Mouse (Mus musculus): ENCODE results near the gene Efhd1. TPM values are rescaled to one million over a fixed set of nuclear protein-coding genes. Genes with fewer than 3 reads are reported as not detected.

The Efhd1 gene
- polyA plus RNA-seq, 1 experiment from 2014 or later, result 1.7 TPM

GRCm38 (mm10) chr1:87243021-87243420 lies 21.1 kb upstream of the Efhd1 start:
- Histone ChIP-seq H3K4me1 (replicated peaks; ENCODE audit: control insufficient read depth, insufficient read depth, low read length) (no peaks in the 10 kb centered on the region), H3K27ac (no peak overlapping the region), H3K27me3 (ENCODE audit: control insufficient read depth, insufficient read depth, low read length) (no peaks in the 10 kb centered on the region), H3K4me3 (replicated peaks; ENCODE audit: low read length) (no peak overlapping the region), H3K9me3 (ENCODE audit: control insufficient read depth, low read length) (no peaks in the 10 kb centered on the region), H3K4me2 (replicated peaks) (no peak overlapping the region), H3K9ac (no peak overlapping the region), H3K36me3 (replicated peaks; ENCODE audit: control insufficient read depth, insufficient read depth) (peaks cover 17% of the 10 kb centered on the region)
- DNase-seq (ENCODE audit: low spot score) (no peak), ATAC-seq (ENCODE audit: low FRiP score) (no peak)
- 95% methylated on average over 8 of the region's 8 CpGs for WGBS

- Histone ChIP-seq H3K4me1 (replicated peaks; ENCODE audit: control insufficient read depth, insufficient read depth, low read length) (no peaks in the 10 kb centered on the region), H3K27me3 (ENCODE audit: control insufficient read depth, insufficient read depth, low read length) (no peaks in the 10 kb centered on the region), H3K27ac (no peak overlapping the region), H3K4me3 (replicated peaks; ENCODE audit: low read length) (no peak overlapping the region), H3K4me2 (replicated peaks) (no peak overlapping the region), H3K9ac (no peak overlapping the region), H3K36me3 (replicated peaks; ENCODE audit: control insufficient read depth, insufficient read depth) (no peaks in the 10 kb centered on the region), H3K9me3 (ENCODE audit: control insufficient read depth, low read length) (no peaks in the 10 kb centered on the region)
- ATAC-seq (ENCODE audit: low FRiP score) (no peak), DNase-seq (ENCODE audit: low spot score) (no peak)
- WGBS, result 50% methylated on average over 1 of the region's 1 CpGs
These were observed 18.7 kb upstream of the Efhd1 start for GRCm38 (mm10) chr1:87245430-87245829.

- ATAC-seq (ENCODE audit: low FRiP score) (peak; percentile 87), DNase-seq (ENCODE audit: low spot score) (peak; percentile 85)
- H3K4me3 ChIP-seq (replicated peaks; ENCODE audit: low read length), result no peak overlapping the region
- H3K9ac ChIP-seq, result no peak overlapping the region
- no peaks in the 10 kb centered on the region for H3K36me3 ChIP-seq (replicated peaks; ENCODE audit: control insufficient read depth, insufficient read depth)
- WGBS, result 27% methylated on average over 22 of the region's 22 CpGs
- no peaks in the 10 kb centered on the region for H3K27me3 ChIP-seq (ENCODE audit: control insufficient read depth, insufficient read depth, low read length)
- peak overlapping the region; percentile 31; the same call in 1 of the 2 replicates for H3K4me2 ChIP-seq (replicated peaks)
- H3K27ac ChIP-seq, result no peak overlapping the region
- no peaks in the 10 kb centered on the region for H3K4me1 ChIP-seq (replicated peaks; ENCODE audit: control insufficient read depth, insufficient read depth, low read length)
- H3K9me3 ChIP-seq (ENCODE audit: control insufficient read depth, low read length), result no peaks in the 10 kb centered on the region
These were observed 18.0 kb upstream of the Efhd1 start for GRCm38 (mm10) chr1:87245929-87246815.

- 58% methylated on average over 5 of the region's 5 CpGs for WGBS
- Histone ChIP-seq H3K4me3 (replicated peaks; ENCODE audit: low read length) (no peak overlapping the region), H3K36me3 (replicated peaks; ENCODE audit: control insufficient read depth, insufficient read depth) (no peaks in the 10 kb centered on the region), H3K27me3 (ENCODE audit: control insufficient read depth, insufficient read depth, low read length) (no peaks in the 10 kb centered on the region), H3K9ac (no peak overlapping the region), H3K4me1 (replicated peaks; ENCODE audit: control insufficient read depth, insufficient read depth, low read length) (no peaks in the 10 kb centered on the region), H3K27ac (no peak overlapping the region), H3K9me3 (ENCODE audit: control insufficient read depth, low read length) (no peaks in the 10 kb centered on the region), H3K4me2 (replicated peaks) (no peak overlapping the region)
- DNase-seq (ENCODE audit: low spot score) (no peak), ATAC-seq (ENCODE audit: low FRiP score) (no peak)
These were observed 12.0 kb upstream of the Efhd1 start for GRCm38 (mm10) chr1:87252040-87252609.

GRCm38 (mm10) chr1:87255173-87255572 lies 9.0 kb upstream of the Efhd1 start:
- no peak for DNase-seq (ENCODE audit: low spot score)
- H3K27ac ChIP-seq, result no peak overlapping the region
- H3K4me1 ChIP-seq (replicated peaks; ENCODE audit: control insufficient read depth, insufficient read depth, low read length), result no peaks in the 10 kb centered on the region
- ATAC-seq (ENCODE audit: low FRiP score), result no peak
- H3K4me2 ChIP-seq (replicated peaks), result no peak overlapping the region
- 71% methylated on average over 4 of the region's 4 CpGs for WGBS
- H3K36me3 ChIP-seq (replicated peaks; ENCODE audit: control insufficient read depth, insufficient read depth), result no peaks in the 10 kb centered on the region
- no peak overlapping the region for H3K9ac ChIP-seq
- 0 out of 2 replicates have a peak, but pooled peaks cover 3% of the 10 kb centered on the region for H3K27me3 ChIP-seq (ENCODE audit: control insufficient read depth, insufficient read depth, low read length)
- no peaks in the 10 kb centered on the region for H3K9me3 ChIP-seq (ENCODE audit: control insufficient read depth, low read length)
- H3K4me3 ChIP-seq (replicated peaks; ENCODE audit: low read length), result no peak overlapping the region

- no peak overlapping the region for H3K27ac ChIP-seq
- DNase-seq (ENCODE audit: low spot score) (no peak), ATAC-seq (ENCODE audit: low FRiP score) (no peak)
- H3K36me3 ChIP-seq (replicated peaks; ENCODE audit: control insufficient read depth, insufficient read depth), result no peaks in the 10 kb centered on the region
- no peak overlapping the region for H3K4me2 ChIP-seq (replicated peaks)
- H3K4me3 ChIP-seq (replicated peaks; ENCODE audit: low read length), result no peak overlapping the region
- WGBS, result 18% methylated on average over 11 of the region's 11 CpGs
- H3K9me3 ChIP-seq (ENCODE audit: control insufficient read depth, low read length), result no peaks in the 10 kb centered on the region
- H3K4me1 ChIP-seq (replicated peaks; ENCODE audit: control insufficient read depth, insufficient read depth, low read length), result no peaks in the 10 kb centered on the region
- no peak overlapping the region for H3K9ac ChIP-seq
- H3K27me3 ChIP-seq (ENCODE audit: control insufficient read depth, insufficient read depth, low read length), result peaks cover 17% of the 10 kb centered on the region
These were observed 6.5 kb upstream of the Efhd1 start for GRCm38 (mm10) chr1:87257691-87258090.

GRCm38 (mm10) chr1:87258484-87258883 lies 5.7 kb upstream of the Efhd1 start:
- no peak overlapping the region for H3K9ac ChIP-seq
- no peak for ATAC-seq (ENCODE audit: low FRiP score)
- H3K4me2 ChIP-seq (replicated peaks), result no peak overlapping the region
- 11% methylated on average over 14 of the region's 14 CpGs for WGBS
- H3K27me3 ChIP-seq (ENCODE audit: control insufficient read depth, insufficient read depth, low read length), result peaks cover 25% of the 10 kb centered on the region
- no peaks in the 10 kb centered on the region for H3K9me3 ChIP-seq (ENCODE audit: control insufficient read depth, low read length)
- H3K27ac ChIP-seq, result no peak overlapping the region
- DNase-seq (ENCODE audit: low spot score), result no peak
- no peaks in the 10 kb centered on the region for H3K36me3 ChIP-seq (replicated peaks; ENCODE audit: control insufficient read depth, insufficient read depth)
- peaks cover 4% of the 10 kb centered on the region for H3K4me1 ChIP-seq (replicated peaks; ENCODE audit: control insufficient read depth, insufficient read depth, low read length)
- no peak overlapping the region for H3K4me3 ChIP-seq (replicated peaks; ENCODE audit: low read length)

GRCm38 (mm10) chr1:87259316-87259715 lies 4.8 kb upstream of the Efhd1 start:
- H3K27me3 ChIP-seq (ENCODE audit: control insufficient read depth, insufficient read depth, low read length), result peaks cover 34% of the 10 kb centered on the region
- peaks cover 11% of the 10 kb centered on the region for H3K4me1 ChIP-seq (replicated peaks; ENCODE audit: control insufficient read depth, insufficient read depth, low read length)
- no peak overlapping the region for H3K4me2 ChIP-seq (replicated peaks)
- no peak for ATAC-seq (ENCODE audit: low FRiP score)
- 91% methylated on average over 2 of the region's 2 CpGs for WGBS
- H3K27ac ChIP-seq, result no peak overlapping the region
- H3K9me3 ChIP-seq (ENCODE audit: control insufficient read depth, low read length), result no peaks in the 10 kb centered on the region
- DNase-seq (ENCODE audit: low spot score), result no peak
- H3K36me3 ChIP-seq (replicated peaks; ENCODE audit: control insufficient read depth, insufficient read depth), result no peaks in the 10 kb centered on the region
- H3K4me3 ChIP-seq (replicated peaks; ENCODE audit: low read length), result no peak overlapping the region
- H3K9ac ChIP-seq, result no peak overlapping the region

- no peak overlapping the region for H3K27ac ChIP-seq
- H3K9me3 ChIP-seq (ENCODE audit: control insufficient read depth, low read length), result no peaks in the 10 kb centered on the region
- no peak overlapping the region for H3K9ac ChIP-seq
- peaks cover 63% of the 10 kb centered on the region for H3K27me3 ChIP-seq (ENCODE audit: control insufficient read depth, insufficient read depth, low read length)
- 0 out of 2 replicates have a peak overlapping the region, but pooled peaks have one; percentile 7 for H3K4me2 ChIP-seq (replicated peaks)
- no peak overlapping the region for H3K4me3 ChIP-seq (replicated peaks; ENCODE audit: low read length)
- 2% methylated on average over 9 of the region's 9 CpGs for WGBS
- DNase-seq (ENCODE audit: low spot score), result no peak
- ATAC-seq (ENCODE audit: low FRiP score), result no peak
- H3K4me1 ChIP-seq (replicated peaks; ENCODE audit: control insufficient read depth, insufficient read depth, low read length), result peaks cover 22% of the 10 kb centered on the region
- H3K36me3 ChIP-seq (replicated peaks; ENCODE audit: control insufficient read depth, insufficient read depth), result no peaks in the 10 kb centered on the region
These were observed 906 bp upstream of the Efhd1 start for GRCm38 (mm10) chr1:87263257-87263656.
